Mouse (Mus musculus): ENCODE results near the gene Itga1. TPM values are rescaled to one million over a fixed set of nuclear protein-coding genes. Genes with fewer than 3 reads are reported as not detected.

Gene Itga1
- total RNA-seq, 2 experiments from 2014 or later, result 26.3 to 27.6 TPM

- no peak for DNase-seq (ENCODE audit: low spot score in 2 of 2)
Observed at GRCm38 (mm10) chr13:115067324-115067967, 34.3 kb downstream of the Itga1 start.

DNA sequence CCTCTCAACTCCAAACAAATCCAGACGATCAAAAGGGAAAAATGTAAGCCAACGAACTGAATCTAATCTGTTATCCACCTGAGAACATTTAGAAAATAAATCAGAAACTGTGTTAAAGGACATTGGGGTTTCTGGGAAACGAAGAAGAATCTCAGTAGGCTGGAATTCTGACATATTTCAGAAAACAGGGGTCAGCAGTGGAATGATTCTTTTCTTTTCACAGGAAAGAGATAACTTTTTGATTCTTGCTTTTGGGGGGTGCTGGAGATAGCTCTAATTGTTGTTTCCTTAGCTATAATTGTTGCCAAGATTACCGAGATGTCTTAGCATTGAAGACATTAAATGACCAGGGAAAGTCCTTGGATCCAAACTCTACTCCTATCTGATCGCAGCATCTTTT, 44.2 kb downstream of the Itga1 start:
- DNase-seq (ENCODE audit: low spot score in 2 of 2), result no peak

DNA sequence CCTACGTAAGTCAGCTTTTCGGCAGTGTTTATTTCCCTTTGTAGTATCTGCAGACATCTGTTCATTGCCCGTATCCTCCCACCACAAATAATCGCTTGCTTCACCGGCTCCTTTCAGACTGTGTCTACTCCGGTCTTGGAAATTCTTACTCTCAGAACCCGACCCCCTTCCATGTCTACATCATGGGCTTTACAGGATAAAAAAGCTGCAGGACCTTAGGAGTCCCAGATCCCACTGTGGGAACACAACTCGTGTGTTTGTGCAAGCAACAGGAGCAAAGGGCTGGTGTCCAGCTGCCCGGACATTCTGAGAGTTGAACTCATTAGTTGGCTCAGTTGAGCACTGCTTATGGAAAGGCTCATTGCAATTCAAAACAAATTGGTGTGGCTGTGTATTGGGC, 47.0 kb downstream of the Itga1 start:
- no peak for DNase-seq (ENCODE audit: low spot score in 2 of 2)

DNA sequence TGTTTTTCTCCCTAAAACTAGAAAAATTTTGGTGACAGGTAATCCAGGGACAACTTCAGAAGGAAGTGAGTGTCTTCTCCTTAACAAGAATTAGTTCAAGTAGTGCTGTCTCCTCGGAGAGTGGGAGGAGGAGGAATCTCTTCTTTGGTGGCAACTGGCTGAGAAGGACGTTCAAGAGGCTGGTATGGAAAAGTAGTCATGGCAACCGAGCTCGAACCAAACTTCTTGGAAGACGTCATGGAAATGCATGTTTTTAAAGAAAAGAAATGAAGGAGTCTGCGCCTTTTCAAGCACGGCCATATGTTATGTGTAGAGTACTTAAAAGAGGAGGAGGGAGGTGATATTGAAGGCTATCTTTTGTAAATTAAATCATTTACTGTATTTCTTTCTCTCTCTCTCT, 49.2 kb downstream of the Itga1 start:
- no peak for DNase-seq (ENCODE audit: low spot score in 2 of 2)

GRCm38 (mm10) chr13:115050660-115051559, 50.9 kb downstream of the Itga1 start:
- no peak for DNase-seq (ENCODE audit: low spot score in 2 of 2)

- DNase-seq (ENCODE audit: low spot score in 2 of 2), result no peak
Observed at GRCm38 (mm10) chr13:115042652-115043051, 59.1 kb downstream of the Itga1 start.

DNA sequence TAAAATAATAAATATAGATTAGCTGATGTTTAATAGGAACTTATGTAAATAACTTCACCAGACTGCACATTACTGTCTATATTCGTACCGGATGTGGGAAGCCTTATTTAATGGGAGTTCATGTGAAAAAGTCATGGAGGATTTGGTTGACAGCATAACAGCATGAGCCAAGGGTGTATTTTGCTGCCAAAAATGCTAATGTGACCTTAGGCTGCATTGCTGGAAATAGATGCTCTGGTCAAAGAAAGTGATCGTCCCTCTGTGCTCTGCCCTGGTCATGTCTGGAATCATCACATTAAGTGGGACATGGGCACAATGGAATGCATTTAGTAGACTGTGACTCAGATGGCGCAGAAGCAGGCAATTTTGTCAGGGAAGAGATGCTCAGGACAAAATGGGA, 64.5 kb downstream of the Itga1 start:
- DNase-seq (ENCODE audit: low spot score in 2 of 2), result no peak

DNA sequence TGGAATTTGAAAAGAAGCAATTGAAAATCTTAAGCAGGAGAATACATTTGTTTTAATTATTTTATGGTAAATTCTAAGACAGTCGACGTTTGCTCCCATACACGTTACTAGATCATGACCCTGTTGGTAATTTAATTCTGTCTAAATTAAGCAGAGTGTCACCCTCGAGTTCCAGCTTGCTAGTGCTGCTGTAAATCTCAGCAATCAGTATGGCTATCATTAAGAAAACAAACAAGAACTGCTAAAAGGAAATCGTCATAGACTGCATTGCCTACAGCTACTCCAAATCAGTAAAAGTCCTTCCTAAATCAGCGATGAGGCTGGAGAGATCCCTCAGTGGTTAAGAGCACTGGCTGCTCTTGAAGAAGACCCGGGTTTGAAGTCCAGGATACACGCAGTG, 66.4 kb downstream of the Itga1 start:
- DNase-seq (ENCODE audit: low spot score in 2 of 2), result no peak

DNA sequence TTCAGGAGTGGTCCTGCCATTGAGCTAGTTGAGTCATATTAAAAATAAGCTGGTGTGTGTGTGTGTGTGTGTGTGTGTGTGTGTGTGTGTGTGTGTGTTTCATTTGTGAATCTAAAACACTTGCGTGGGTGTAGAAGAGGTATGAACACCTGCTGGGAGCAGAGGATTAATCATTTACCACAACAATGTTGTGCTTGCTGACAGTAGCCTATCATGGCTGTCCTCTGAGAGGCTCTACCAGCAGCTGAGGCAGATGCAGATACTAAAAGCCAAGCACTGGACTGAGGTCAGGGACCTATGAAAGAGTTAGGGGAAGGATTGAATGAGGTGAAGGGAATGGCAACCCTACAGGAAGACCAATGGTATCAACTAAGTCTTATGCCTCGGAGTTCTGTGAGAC, 68.6 kb downstream of the Itga1 start:
- no peak for DNase-seq (ENCODE audit: low spot score in 2 of 2)

GRCm38 (mm10) chr13:115031177-115032000, 70.4 kb downstream of the Itga1 start:
- no peak for DNase-seq (ENCODE audit: low spot score in 2 of 2)

DNA sequence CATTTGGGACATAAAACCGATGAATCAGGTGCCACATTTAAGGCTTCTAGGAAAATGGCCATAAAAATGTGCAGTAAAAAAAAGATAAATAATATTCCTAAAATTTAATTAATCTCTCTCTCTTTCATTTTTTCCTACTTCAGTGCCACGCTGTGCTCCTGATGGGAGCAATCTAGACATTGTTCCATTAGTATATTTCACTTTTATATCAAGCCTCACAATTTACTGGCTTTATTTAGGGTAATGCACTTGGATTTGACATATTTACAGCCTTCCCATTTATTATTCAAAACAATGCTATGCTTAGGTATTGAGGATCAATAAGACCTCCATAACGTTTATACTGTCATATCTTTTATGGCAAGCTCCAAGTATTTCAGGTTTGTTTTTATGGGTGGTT, 76.4 kb downstream of the Itga1 start:
- no peak for DNase-seq (ENCODE audit: low spot score in 2 of 2)

DNA sequence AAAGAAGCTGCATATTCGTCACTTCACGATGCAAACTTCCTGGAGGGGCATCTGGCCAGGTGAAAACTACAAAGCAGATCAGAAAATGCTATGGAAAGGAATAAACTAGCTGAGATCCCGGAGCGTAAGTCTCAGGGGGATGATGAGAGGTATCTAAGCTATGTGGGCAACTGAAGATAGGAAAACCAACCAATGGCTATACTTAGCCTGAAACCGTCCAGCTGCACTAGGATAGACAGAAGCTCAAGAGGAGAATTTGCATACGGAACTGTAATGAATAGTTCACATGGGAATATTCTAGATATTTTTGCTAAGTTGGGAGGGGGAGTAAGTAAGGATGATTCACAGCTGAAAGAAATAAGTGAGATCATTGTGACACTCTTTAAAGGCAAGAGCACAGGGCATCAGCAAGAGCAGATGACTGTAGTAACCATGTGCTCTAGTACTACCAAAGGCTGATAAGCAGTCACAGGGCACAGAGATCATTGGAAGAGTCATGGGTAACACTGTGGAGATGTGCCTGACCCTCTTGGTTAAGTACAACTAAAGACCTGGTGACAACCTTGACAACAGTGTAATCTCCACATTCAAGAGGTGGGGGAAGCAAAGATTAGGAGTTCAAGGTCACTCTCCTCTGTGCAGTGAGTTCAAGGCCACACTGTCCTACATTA, 79.5 kb downstream of the Itga1 start:
- no peak for DNase-seq (ENCODE audit: low spot score in 2 of 2)

DNA sequence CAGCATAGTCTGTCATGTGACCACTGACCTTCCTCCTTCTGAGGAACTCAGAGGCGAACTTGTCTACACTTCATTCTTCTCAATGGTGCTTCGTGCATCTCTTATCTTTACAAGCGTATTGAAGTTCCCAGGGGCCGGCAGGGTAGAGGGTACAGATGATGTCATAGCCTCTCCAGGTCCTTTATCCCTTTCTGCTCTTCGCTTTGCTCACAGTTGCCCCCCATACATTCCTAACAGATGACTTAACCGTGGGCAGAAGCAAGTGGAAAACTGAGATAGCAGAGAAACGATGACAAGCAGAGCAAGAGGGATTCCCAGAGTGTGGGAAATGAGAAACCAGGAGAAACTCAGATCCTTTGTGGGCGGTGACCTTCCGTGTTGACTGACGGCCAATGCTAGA, 80.4 kb downstream of the Itga1 start:
- no peak for DNase-seq (ENCODE audit: low spot score in 2 of 2)

GRCm38 (mm10) chr13:115020727-115021126, 81.0 kb downstream of the Itga1 start:
- no peak for DNase-seq (ENCODE audit: low spot score in 2 of 2)

- no peak for DNase-seq (ENCODE audit: low spot score in 2 of 2)
Observed at GRCm38 (mm10) chr13:115017545-115017944, 84.2 kb downstream of the Itga1 start.

DNA sequence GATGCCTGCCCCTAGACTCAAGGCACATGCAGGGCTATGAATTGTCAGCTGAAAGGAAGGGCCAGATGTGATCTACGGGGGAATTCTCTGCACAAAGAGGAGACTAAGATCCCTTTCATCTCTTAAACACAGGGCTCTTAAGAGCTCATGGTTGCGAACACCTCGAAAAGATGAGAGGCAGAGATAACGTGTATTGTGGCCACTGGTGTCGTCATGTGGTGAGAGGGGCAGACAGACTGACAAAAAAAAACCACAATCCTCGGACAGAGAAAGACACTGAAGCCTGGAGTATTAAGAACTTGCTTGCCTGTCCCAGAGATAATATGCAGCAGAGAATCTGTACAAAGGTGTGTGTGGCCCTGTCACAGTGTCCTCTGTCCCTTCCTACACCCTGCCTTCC, 90.2 kb downstream of the Itga1 start:
- DNase-seq (ENCODE audit: low spot score in 2 of 2), result no peak

DNA sequence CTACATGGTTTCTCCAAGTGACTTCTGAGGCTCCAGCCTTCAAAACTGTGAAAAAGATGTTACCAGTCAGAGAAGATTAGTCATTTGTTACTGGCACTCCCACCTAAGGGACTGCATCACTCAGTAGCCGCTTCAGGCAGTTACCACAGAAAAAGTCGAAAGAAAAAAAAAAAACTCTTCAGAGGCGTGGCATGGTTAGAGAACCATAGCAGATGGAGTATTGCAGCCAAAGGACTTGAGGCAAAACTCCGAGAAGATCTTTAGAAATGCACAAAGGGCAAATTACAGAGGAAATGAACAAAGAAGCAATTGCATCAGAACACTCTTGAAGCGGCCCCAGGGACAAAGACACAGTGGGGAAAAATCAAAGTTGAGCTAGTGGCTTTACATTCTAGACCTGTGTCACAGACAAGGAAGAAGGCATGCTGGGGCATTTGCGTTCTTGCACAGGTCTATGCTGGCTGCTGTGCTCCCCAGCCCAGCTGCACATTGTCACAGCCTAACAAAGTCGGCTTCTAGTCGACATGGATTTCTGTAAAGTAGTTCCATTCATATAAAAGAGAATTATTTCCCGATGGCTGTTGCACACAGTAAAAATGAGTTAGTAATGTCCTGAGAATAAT, 95.4 kb downstream of the Itga1 start:
- no peak for DNase-seq (ENCODE audit: low spot score in 2 of 2)

DNA sequence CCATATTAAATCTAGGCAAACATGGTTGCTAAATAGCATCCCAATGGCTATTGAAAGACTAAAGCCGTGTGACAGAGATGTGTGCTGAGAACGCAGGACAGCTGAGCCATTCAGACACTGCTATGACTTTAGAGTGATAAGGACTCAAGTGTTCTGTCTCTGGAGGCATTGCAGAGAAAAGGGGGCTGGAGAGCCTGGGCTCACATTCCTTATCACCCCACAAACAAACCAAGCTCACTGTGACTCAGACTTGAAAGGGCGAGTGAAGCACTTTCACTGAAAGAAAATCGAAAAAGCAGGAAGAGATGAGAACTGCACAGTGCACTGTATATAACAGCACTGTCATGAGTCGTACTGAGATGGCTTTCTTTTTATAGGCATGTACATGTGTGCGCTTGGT, 96.4 kb downstream of the Itga1 start:
- no peak for DNase-seq (ENCODE audit: low spot score in 2 of 2)

- DNase-seq (ENCODE audit: low spot score in 2 of 2), result no peak
Observed at GRCm38 (mm10) chr13:115003444-115004053, 98.2 kb downstream of the Itga1 start.

GRCm38 (mm10) chr13:115002837-115003236, 98.9 kb downstream of the Itga1 start:
- no peak for DNase-seq (ENCODE audit: low spot score in 2 of 2)
